15 mouse cellular contexts compared by ENCODE assay signal in the genomic region with DNA sequence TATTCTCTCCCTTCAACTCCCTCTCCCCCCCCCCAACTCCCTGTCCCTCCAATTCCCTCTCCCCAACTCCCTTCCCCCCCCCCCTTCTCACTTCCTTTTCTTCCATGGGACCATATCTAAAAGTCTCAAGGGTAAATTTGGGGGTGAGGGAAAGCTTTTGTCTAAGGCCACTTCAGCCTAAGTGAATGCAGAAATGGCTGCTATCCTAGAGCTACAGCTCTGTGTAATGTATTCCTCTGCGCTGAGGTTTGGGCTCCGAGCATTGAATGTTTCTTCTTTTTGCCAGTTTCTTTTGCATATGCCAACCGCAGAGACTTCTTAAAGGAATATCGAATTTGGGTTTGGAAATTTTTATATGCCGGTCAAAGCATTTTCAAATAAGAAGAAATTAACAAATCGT. TPM values are rescaled to one million over a fixed set of nuclear protein-coding genes. Genes with fewer than 3 reads are reported as not detected.
DNase-seq lines count a peak whose midpoint lies in the region; ATAC-seq and TF ChIP-seq lines count a peak whose summit lies in the region.
"Had no signal": no experiment of that assay in that cellular context is flagged by ENCODE, and none has a peak within 500 bp of the region (broad histone marks: within the 10 kb centered on the region; RNA-seq: fewer than 3 reads in every experiment).

No protein-coding gene starts in this region.

- no peaks in the 10 kb centered on the region for H3K36me3 ChIP-seq in heart, embryonic 11.5 days (ENCODE audit: control insufficient read depth, insufficient read depth, low read length)
- no peaks in the 10 kb centered on the region for H3K36me3 ChIP-seq in neural tube, embryonic 14.5 days (ENCODE audit: control insufficient read depth, insufficient read depth, low read length)
- H3K36me3 ChIP-seq in hindbrain, embryonic 14.5 days (replicated peaks; ENCODE audit: control insufficient read depth, insufficient read depth): no peaks in the 10 kb centered on the region
- no peaks in the 10 kb centered on the region for H3K36me3 ChIP-seq in stomach, postnatal 0 days (ENCODE audit: control insufficient read depth, insufficient read depth, low read length)
- no peaks in the 10 kb centered on the region for H3K36me3 ChIP-seq in liver, postnatal 0 days (replicated peaks; ENCODE audit: insufficient read depth, low read length)

- 86% methylated on average over 6 of the region's 6 CpGs for WGBS in heart, embryonic 11.5 days (ENCODE audit: insufficient replicate concordance)
- 83% methylated on average over 6 of the region's 6 CpGs for WGBS in neural tube, embryonic 14.5 days
- WGBS in hindbrain, embryonic 14.5 days: 80% methylated on average over 6 of the region's 6 CpGs
- 81% methylated on average over 6 of the region's 6 CpGs for WGBS in stomach, postnatal 0 days
- 87% methylated on average over 6 of the region's 6 CpGs for WGBS in liver, postnatal 0 days (ENCODE audit: insufficient replicate concordance)

- no peak overlapping the region for H3K4me3 ChIP-seq in heart, embryonic 11.5 days (ENCODE audit: low read depth, low read length)
- H3K4me3 ChIP-seq in neural tube, embryonic 14.5 days (ENCODE audit: low read depth, low read length): no peak overlapping the region
- H3K4me3 ChIP-seq in hindbrain, embryonic 14.5 days (replicated peaks; ENCODE audit: low read length): no peak overlapping the region
- H3K4me3 ChIP-seq in stomach, postnatal 0 days (ENCODE audit: low read depth, low read length): no peak overlapping the region
- no peak overlapping the region for H3K4me3 ChIP-seq in liver, postnatal 0 days (ENCODE audit: low read depth, low read length)

- intact Hi-C loops in heart, postnatal 10 days (cut with DNase I): no loop called here

- no peak overlapping the region for H3K9ac ChIP-seq in heart, embryonic 11.5 days (ENCODE audit: low read depth, low read length)
- H3K9ac ChIP-seq in neural tube, embryonic 14.5 days (replicated peaks; ENCODE audit: low read depth, low read length): no peak overlapping the region
- H3K9ac ChIP-seq in hindbrain, embryonic 14.5 days: no peak overlapping the region
- H3K9ac ChIP-seq in stomach, postnatal 0 days (ENCODE audit: low read length): no peak overlapping the region
- H3K9ac ChIP-seq in liver, postnatal 0 days (replicated peaks): no peak overlapping the region
- H3K9ac ChIP-seq: lung, embryonic 14.5 days had no signal

- H3K4me1 ChIP-seq in heart, embryonic 11.5 days (ENCODE audit: control insufficient read depth, insufficient read depth, low read length): peaks cover 7% of the 10 kb centered on the region; the same call in 1 of the 2 replicates
- no peaks in the 10 kb centered on the region for H3K4me1 ChIP-seq in neural tube, embryonic 14.5 days (ENCODE audit: control insufficient read depth, insufficient read depth, low read length)
- no peaks in the 10 kb centered on the region for H3K4me1 ChIP-seq in hindbrain, embryonic 14.5 days (replicated peaks; ENCODE audit: control insufficient read depth, insufficient read depth, low read length)
- H3K4me1 ChIP-seq in stomach, postnatal 0 days (replicated peaks; ENCODE audit: control insufficient read depth, insufficient read depth): no peaks in the 10 kb centered on the region
- no peaks in the 10 kb centered on the region for H3K4me1 ChIP-seq in liver, postnatal 0 days (ENCODE audit: insufficient read depth)

- no peak for TF ChIP-seq CTCF in stomach, postnatal 0 days (IDR thresholded peaks at IDR 0.05; ENCODE audit: low read depth)
- TF ChIP-seq CTCF in liver, postnatal 0 days (IDR thresholded peaks at IDR 0.05; ENCODE audit: low read depth): no peak

- no peak overlapping the region for H3K4me2 ChIP-seq in heart, embryonic 11.5 days
- H3K4me2 ChIP-seq in neural tube, embryonic 14.5 days (ENCODE audit: low read depth, low read length): no peak overlapping the region
- no peak overlapping the region for H3K4me2 ChIP-seq in hindbrain, embryonic 14.5 days (replicated peaks)
- H3K4me2 ChIP-seq in stomach, postnatal 0 days (replicated peaks; ENCODE audit: low read depth): no peak overlapping the region
- no peak overlapping the region for H3K4me2 ChIP-seq in liver, postnatal 0 days (ENCODE audit: low read depth, low read length)
- H3K4me2 ChIP-seq: lung, embryonic 14.5 days had no signal

- ATAC-seq in heart, embryonic 11.5 days (replicated peaks; ENCODE audit: insufficient number of reproducible peaks, low FRiP score, low TSS enrichment): no peak
- peak; percentile 63; the same call in 1 of the 2 replicates for ATAC-seq in neural tube, embryonic 14.5 days (ENCODE audit: low read depth)
- peak; percentile 74; the same call in 1 of the 2 replicates for ATAC-seq in hindbrain, embryonic 14.5 days (ENCODE audit: low FRiP score)
- no peak for ATAC-seq in stomach, postnatal 0 days (ENCODE audit: low FRiP score, low TSS enrichment)
- ATAC-seq in liver, postnatal 0 days: no peak
- ATAC-seq: intestine, postnatal 0 days had no signal

- DNase-seq in heart, postnatal 10 days: no peak
- DNase-seq in neural tube, embryonic 10.5 days (ENCODE audit: extremely low spot score, low spot score): no peak
- peak; percentile 27 for DNase-seq in hindbrain, embryonic 14.5 days (ENCODE audit: low spot score)
- no peak for DNase-seq in stomach, postnatal 0 days (ENCODE audit: low spot score)
- DNase-seq in liver, postnatal 0 days: no peak
- no peak for DNase-seq in thymus, adult 18-20 months
- DNase-seq: cerebellum, adult 11-12 months; embryo, embryonic 11 days; gastrocnemius, postnatal 25 days; kidney, postnatal 25 days; lung, embryonic 14.5 days; thymus, postnatal 4 days had no signal

- no peak for TF ChIP-seq EP300 in stomach, postnatal 0 days (optimal IDR thresholded peaks at IDR 0.05)
- TF ChIP-seq EP300 in liver, postnatal 0 days (IDR thresholded peaks at IDR 0.05; ENCODE audit: low read depth): no peak

- no peaks in the 10 kb centered on the region for H3K27me3 ChIP-seq in heart, embryonic 11.5 days (ENCODE audit: control insufficient read depth, insufficient read depth, low read length)
- no peaks in the 10 kb centered on the region for H3K27me3 ChIP-seq in neural tube, embryonic 14.5 days (ENCODE audit: control insufficient read depth, insufficient read depth, low read length)
- no peaks in the 10 kb centered on the region for H3K27me3 ChIP-seq in hindbrain, embryonic 14.5 days (ENCODE audit: control insufficient read depth, insufficient read depth, low read length)
- no peaks in the 10 kb centered on the region for H3K27me3 ChIP-seq in stomach, postnatal 0 days (ENCODE audit: control insufficient read depth, insufficient read depth, low read length)
- no peaks in the 10 kb centered on the region for H3K27me3 ChIP-seq in liver, postnatal 0 days (ENCODE audit: insufficient read depth, low read length)

- peak overlapping the region; percentile 58; the same call in 1 of the 2 replicates for H3K27ac ChIP-seq in heart, embryonic 11.5 days (ENCODE audit: low read depth, low read length)
- H3K27ac ChIP-seq in neural tube, embryonic 14.5 days (ENCODE audit: low read depth, low read length): no peak overlapping the region
- H3K27ac ChIP-seq in hindbrain, embryonic 14.5 days: peak overlapping the region; percentile 51
- 0 out of 2 replicates have a peak overlapping the region, but pooled peaks have one; percentile 1 for H3K27ac ChIP-seq in stomach, postnatal 0 days (replicated peaks)
- H3K27ac ChIP-seq in liver, postnatal 0 days (ENCODE audit: low read depth): no peak overlapping the region

- no peaks in the 10 kb centered on the region for H3K9me3 ChIP-seq in heart, embryonic 11.5 days (replicated peaks; ENCODE audit: control insufficient read depth, low read length)
- H3K9me3 ChIP-seq in neural tube, embryonic 14.5 days (ENCODE audit: control insufficient read depth, low read length): no peaks in the 10 kb centered on the region
- H3K9me3 ChIP-seq in hindbrain, embryonic 14.5 days (ENCODE audit: control insufficient read depth, low read length): no peaks in the 10 kb centered on the region
- no peaks in the 10 kb centered on the region for H3K9me3 ChIP-seq in stomach, postnatal 0 days (ENCODE audit: control insufficient read depth, low read length)
- H3K9me3 ChIP-seq in liver, postnatal 0 days (ENCODE audit: low read length): no peaks in the 10 kb centered on the region

RNA-seq across cellular contexts. Expression of gene Ppp1r12a, which starts 28.7 kb away (rescaled TPM):
- 113 and 120 TPM in 2 replicates for polyA plus RNA-seq in heart, embryonic 11.5 days (2014; fragmentation: Nextera tagmentation; extraction: Ambion mirVana)
- total RNA-seq in heart, postnatal 10 days (2021): 100 to 1,000 TPM; 114 to 115 TPM
- 81.7 and 82.8 TPM in 2 replicates for polyA plus RNA-seq in neural tube, embryonic 14.5 days (2014; fragmentation: Nextera tagmentation; extraction: Ambion mirVana)
- polyA plus RNA-seq in hindbrain, embryonic 14.5 days (2014; fragmentation: Nextera tagmentation; extraction: Ambion mirVana): 64.0 and 69.6 TPM in 2 replicates
- polyA plus RNA-seq in stomach, postnatal 0 days (2015; fragmentation: Nextera tagmentation; extraction: Ambion mirVana): 71.1 and 72.5 TPM in 2 replicates
- polyA plus RNA-seq in liver, postnatal 0 days (2015; fragmentation: Nextera tagmentation; extraction: Ambion mirVana): 23.0 and 25.3 TPM in 2 replicates

Comparison
In these comparisons a context has a peak if more than half of its experiments do, and no peak if none do; other contexts are left out.
1. ATAC-seq: peak in neural tube, embryonic 14.5 days (single experiment) and hindbrain, embryonic 14.5 days (single experiment); none in heart, embryonic 11.5 days (single experiment), stomach, postnatal 0 days (single experiment) and liver, postnatal 0 days (single experiment).
2. H3K27ac ChIP-seq: peak in heart, embryonic 11.5 days (single experiment), hindbrain, embryonic 14.5 days (single experiment) and stomach, postnatal 0 days (single experiment); none in neural tube, embryonic 14.5 days (single experiment) and liver, postnatal 0 days (single experiment).